Mouse (Mus musculus) skeletal muscle tissue, adult 2 months (tissue): Measurements from ENCODE around the gene Lrrc61.
"Not testable (repeated sequence)": the region's sequence is repeated elsewhere in the genome, so short reads cannot be mapped to it uniquely, and the experiment has no call there.

Experiments used
- DNase-seq: peaks from one replicate; pipeline ENCODE4 v3.0.0-alpha.2; 2012; ENCODE audit warnings: low read depth, low spot score

Gene Lrrc61

GRCm38 (mm10) chr6:48554280-48555103 is at the start of gene Lrrc61:
Gene Lrrc61 (plus strand): TSS chr6:48554796.
- peak; percentile 99 for DNase-seq

- no peak for DNase-seq
Measured at GRCm38 (mm10) chr6:48508087-48508486, 46.5 kb upstream of the Lrrc61 start.

- no peak for DNase-seq
Measured at GRCm38 (mm10) chr6:48510426-48510825, 44.2 kb upstream of the Lrrc61 start.

GRCm38 (mm10) chr6:48511861-48512260 is 42.7 kb upstream of the Lrrc61 start:
- DNase-seq = no peak

- DNase-seq = not testable (repeated sequence)
Measured at GRCm38 (mm10) chr6:48524882-48525281, 29.7 kb upstream of the Lrrc61 start.

DNA sequence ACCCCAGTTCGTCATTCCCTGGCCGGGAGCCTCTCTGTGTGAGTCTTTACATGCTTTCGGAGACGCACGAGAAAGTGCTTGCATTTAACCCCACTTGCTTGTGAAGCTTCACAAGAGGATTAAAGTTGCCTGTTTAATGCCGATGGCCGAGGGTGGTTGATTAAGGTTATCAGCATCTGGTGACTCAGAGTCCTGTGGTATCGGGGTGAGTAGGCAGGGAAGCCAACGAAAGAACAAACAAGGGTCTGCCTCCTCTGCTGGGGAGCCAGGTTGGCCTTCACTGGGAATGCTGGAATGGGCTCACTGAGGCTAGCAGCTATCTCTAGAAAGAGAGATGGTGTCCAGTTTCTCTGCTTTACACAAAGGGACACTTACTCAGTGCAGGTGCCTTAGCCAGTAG is 26.7 kb upstream of the Lrrc61 start:
- DNase-seq = no peak

DNA sequence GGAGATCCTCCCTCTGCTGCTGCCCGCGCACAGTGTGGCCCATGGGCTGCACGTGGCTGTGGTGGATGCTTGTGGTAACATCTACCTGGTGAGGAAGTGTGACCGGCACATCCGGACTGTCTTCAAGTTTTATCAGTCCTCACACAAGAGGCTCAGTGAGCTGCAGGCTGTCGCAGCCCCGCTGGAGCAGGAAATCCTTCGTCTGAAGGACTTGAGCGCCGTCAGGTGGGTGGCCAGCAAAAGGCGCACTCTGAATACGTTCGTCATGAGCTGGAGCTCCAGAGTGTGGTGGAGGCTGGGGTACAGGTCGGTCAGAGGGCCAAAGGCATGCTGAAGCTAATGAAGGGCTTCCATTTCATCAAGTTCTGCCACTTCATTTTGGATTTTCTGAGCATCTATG is 25.3 kb upstream of the Lrrc61 start:
- no peak for DNase-seq

DNA sequence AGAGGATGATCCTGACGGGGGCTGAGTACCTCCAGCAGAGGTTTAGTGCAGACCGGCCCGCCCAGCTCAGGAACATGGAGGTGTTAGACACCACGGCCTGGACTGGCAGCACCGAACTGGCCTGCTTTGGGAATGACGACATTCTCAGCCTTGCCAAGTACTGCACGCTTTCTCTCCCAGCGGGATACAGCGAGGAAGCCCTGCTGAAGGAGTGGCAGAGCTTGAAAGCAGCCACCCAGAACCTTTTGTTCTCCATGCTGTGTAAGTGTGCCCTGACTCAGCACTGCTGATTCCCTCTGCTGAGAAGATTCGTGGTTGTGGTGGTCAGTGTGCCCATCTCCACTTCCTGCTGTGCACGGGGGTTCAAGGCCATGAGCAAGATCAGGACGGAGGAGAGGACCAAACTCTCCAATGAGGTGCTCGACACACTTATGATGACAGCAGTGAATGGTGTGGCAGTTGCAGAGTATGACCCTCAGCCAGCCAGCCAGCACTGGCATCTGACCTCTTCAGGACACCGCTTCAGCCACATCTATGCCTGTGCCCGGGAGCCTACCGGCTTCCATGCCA is 24.6 kb upstream of the Lrrc61 start:
- DNase-seq = peak; percentile 41

- no peak for DNase-seq
Measured at GRCm38 (mm10) chr6:48530862-48531261, 23.7 kb upstream of the Lrrc61 start.

DNA sequence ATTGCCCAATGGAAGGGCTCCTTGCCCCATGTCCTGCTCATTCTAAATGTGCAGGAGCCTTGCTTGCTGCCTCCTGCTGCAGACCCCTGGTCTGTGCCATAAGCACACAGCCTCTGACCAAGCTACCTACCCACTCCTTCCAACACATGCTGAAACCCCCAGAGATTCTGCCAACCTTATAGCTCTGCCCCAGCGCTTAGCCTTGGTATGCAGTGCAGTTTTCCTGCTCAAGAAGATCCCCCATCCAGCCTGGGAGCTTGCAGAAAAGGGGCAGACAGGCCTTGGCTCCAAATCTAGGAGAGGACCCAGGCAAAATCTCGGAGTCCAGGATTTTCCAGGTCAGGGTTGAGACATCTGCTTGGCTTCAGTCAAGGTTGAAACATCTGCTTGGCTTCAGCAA is 21.1 kb upstream of the Lrrc61 start:
- no peak for DNase-seq

- DNase-seq = no peak
Measured at GRCm38 (mm10) chr6:48534913-48535312, 19.7 kb upstream of the Lrrc61 start.

DNA sequence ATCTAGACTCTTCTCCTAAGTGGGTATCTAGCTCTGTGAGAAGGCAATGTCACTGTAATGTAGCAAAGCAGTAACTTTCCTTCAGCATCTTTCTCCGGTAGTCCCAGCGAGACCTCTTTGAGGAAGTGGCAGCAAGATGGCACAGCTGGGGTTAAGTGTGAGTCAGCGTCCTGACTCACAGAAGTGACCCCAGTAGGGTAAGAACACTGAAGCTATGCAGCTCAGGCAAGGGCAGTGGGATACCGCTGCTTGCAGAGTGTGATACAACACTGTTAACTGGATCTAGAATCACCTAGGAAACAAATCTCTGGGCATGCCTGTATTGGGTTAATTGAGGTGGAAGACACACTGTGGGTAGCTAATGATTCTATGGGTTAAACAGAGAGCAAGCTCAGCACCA is 18.5 kb upstream of the Lrrc61 start:
- no peak for DNase-seq

- DNase-seq = peak; percentile 96
Measured at GRCm38 (mm10) chr6:48537105-48537954, 17.3 kb upstream of the Lrrc61 start, which contains the start of gene Atp6v0e2. Gene Atp6v0e2 (plus strand): TSS chr6:48537615.

DNA sequence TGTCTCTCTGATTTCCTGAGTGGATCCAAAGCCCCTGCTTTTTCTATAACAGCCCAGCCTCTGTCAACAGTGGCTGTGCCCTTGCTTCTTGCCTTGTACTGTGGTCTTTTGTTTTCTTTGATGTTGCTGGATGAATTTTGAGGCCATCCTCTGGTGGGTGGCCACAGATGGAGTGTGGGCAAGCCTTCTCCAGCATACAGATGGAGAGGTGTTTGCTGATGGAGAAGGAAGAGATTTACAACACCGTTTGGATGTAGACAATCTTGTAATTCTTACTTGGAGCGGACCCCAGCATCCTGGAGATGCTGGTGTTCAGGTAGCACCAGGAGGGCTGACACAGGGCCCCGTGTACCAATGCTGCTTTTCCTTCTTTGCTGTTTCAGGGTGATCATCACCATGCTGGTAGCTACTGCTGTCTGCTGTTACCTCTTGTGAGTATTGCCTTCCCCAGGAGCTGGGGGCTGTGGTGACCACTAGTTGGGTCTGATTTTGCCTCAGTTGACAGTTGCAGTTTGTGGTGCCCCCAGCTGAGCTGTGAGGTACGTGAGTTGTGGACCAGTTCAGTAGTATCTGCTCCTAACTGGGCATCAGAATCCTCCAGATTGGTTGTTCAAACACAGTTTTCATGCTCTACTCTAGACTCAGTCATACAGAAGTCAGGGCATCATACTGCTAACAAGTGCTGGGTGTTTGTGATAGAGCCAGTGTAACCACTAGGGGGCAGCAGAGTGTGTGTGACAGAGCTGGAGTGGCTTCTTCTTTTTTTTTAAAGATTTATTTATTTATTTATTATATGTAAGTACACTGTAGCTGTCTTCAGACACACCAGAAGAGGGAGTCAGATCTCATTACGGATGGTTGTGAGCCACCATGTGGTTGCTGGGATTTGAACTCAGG is 15.5 kb upstream of the Lrrc61 start:
- peak; percentile 88 for DNase-seq

DNA sequence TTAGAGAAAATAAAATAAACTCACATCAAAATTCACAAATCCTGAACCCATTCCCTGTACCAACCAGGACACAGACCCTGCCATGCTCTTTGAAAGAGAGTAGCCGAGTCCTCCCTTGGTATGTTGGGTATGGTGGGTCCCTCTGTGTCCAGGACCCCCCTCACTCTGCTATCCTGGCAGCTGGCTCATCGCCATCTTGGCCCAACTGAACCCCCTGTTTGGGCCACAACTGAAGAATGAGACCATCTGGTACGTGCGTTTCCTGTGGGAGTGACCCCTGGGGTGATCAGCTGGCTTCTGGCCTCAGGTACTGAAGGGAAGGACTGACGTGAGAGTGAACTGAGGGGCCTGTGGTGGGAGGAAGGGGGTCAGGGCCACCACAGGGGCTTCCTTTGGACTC is 14.7 kb upstream of the Lrrc61 start:
- no peak for DNase-seq

GRCm38 (mm10) chr6:48540721-48541120 is 13.9 kb upstream of the Lrrc61 start:
- DNase-seq = no peak

DNA sequence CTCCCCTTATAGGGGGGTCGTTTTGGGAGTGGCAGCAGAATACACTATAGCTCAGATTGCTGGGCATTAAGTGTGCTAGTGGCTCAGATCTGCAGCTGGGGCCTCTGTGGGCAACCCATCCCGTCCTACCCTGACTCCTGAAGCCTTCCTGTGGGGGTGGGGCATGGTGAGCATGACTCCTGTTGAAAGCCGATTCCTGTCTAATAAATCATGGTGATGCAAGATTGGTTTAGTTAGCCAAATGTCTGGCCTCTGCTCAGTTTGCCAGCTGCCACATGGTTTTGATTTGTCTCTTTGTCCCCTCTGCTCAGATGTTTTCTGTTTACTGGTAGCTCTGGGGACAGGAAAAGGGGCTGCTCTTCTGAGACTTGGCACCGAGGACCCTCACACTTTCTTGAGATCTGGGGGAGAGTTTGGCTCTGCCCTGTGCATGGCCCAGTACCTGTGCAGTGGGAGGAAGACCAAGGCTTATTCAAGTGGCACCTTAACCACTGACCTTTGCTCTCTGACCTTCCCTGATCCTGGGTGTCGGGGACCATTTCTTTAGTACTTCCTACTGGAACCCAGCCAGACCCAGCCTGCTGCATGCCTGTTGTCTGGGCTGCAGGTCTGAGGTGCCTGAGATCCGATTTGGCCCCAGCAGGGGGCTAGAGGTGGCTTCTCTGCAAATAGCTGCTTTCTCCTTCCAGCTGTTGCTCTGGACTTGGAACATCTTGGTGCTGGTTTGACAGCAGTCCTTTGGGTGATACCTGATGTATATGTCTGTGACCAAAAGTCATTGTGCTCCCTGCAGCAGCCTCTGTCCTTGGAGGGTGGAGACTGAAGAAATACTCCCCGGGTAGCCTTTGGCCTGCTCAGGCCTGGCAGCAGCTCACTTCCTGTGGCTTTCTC is 12.8 kb upstream of the Lrrc61 start:
- DNase-seq = peak; percentile 93

DNA sequence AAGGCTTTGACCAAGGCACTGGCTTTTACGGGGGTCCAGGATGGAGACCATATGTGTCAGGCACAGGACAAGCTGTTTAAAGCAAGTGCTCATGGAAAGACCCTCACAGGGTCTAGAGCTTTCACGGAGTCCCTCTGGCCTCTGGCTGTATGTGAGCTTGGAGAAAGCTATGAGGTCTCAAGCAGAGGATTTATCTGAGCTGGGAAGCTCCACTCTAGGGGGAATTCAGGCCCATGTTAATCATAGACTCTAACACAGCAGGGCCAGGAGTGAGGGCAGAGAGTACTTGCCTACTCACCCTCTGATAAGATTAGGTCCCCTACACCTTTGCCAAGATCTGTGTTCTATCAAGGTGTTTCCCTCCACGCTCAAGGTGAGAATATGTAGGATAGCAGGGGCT is 12.0 kb upstream of the Lrrc61 start:
- DNase-seq = no peak

GRCm38 (mm10) chr6:48545251-48545650 is 9.3 kb upstream of the Lrrc61 start:
- DNase-seq = no peak

DNA sequence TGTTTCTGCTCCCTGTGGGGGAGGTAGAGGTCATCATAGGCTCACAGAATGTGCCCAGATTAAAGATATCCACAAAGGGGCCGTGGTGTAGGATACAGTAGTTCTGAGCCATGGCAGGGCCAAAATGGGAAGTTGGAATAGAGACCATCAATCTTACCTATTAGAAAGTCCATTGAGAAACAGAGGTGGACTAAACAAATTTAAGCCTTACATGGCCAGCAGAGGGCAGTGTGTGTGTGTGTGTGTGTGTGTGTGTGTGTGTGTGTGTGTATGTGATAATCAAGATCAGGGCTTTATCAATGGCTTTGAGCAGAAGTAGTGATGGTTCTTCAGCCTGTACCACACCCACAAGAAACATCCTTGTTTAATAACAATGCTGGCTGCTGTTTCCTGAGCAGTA is 8.3 kb upstream of the Lrrc61 start:
- no peak for DNase-seq
